Mouse (Mus musculus) testis, postnatal 10 days (tissue): Measurements from ENCODE around the gene Fam183b.
"Not testable (repeated sequence)": the region's sequence is repeated elsewhere in the genome, so short reads cannot be mapped to it uniquely, and the experiment has no call there.

Experiments
- DNase-seq: peaks from one replicate; pipeline ENCODE4 v3.0.0; 2021; ENCODE audit warnings: low spot score

The Fam183b gene

DNA sequence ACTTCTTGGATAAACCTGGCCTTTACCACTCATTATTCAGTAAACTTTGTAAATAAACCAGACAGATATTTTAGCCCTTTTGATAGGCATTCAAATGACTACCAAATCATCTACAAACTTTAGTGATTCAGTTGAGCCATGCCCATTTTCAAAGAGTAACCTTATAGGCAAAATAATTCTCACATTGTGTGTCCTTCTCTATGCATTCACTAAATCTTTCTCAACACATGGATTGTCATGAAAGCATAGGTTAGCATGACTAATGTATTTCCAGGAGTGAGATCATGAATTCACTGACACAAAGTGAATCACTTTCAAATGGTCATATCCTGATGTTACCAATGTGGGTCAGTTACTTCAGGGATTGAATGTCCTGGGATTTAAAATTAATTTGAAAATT, 28.9 kb downstream of the Fam183b start, which contains the start of gene Olfr315:
Gene Olfr315 (plus strand): TSS at position 301 of the 400 bp plus-strand sequence.
- DNase-seq: no peak

DNA sequence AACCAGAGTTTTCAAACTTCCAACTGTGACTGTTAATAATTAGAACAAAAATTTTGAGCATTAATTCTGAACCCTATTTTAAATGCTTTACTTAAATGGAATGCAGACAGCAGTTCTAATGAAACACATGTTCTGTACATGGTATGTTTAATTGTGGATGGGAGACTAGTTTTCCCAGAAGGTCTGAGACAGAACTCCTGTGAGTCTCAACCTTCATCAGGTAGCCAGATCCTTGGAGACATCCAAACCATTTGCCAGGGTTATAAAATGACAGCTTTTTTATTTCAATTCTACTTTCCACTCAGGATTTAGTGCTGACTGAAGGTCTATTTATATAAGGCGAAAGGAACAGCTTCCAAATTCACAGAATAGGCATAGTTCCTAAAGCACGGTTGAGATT, 49.3 kb downstream of the Fam183b start, which contains the start of gene Olfr316:
Gene Olfr316 (plus strand): TSS at position 301 of the 400 bp plus-strand sequence.
- no peak for DNase-seq

DNA sequence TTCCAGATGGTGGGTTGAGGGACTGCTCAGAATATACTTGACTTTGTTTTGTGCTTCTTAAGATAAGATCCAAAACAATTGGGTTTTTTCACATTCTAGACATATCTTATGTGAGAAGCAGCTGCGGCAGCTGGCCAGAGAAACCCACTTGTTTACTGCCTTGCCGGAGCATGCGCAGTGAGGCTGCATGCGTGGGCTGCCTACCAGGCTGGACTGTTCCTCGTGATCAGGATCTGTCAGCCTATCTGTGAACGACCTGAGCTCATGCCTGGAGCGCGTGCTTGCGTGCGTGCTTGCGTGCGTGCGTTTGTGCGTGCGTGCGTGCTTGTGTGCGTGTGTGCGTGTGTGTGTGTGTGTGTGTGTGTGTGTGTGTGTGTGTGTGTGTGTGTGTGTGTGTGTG, 50.7 kb downstream of the Fam183b start:
- not testable (repeated sequence) for DNase-seq
